Mouse (Mus musculus) heart, embryonic 15.5 days (tissue): Measurements from ENCODE around the gene Noxo1. TPM values are rescaled to one million over a fixed set of nuclear protein-coding genes. Genes with fewer than 3 reads are reported as not detected.

Experiments
- ATAC-seq: fragments of 200-750 bp; cut with Nextera tagmentation; replicated peaks from 2 replicates; pipeline ENCODE4 v1.8.0; 2017; ENCODE audit warnings: low read depth, moderate TSS enrichment; ENCODE audit not compliant: insufficient number of reproducible peaks, insufficient read depth, low FRiP score
- H3K27ac ChIP-seq: fragments of 300-500 bp; sonication (generic); 2 replicates; pipeline ENCODE4 v1.5.1; 2015; ENCODE audit warnings: mild to moderate bottlenecking, inconsistent platforms
- H3K27me3 ChIP-seq: fragments of 300-500 bp; sonication (generic); 2 replicates; pipeline ENCODE4 v1.6.1; 2015; ENCODE audit warnings: inconsistent platforms
- H3K36me3 ChIP-seq: fragments of 300-500 bp; sonication (generic); 2 replicates; pipeline ENCODE4 v1.6.1; 2015; ENCODE audit warnings: mild to moderate bottlenecking, inconsistent platforms
- H3K4me1 ChIP-seq: fragments of 300-500 bp; sonication (generic); replicated peaks from 2 replicates; pipeline ENCODE4 v1.6.1; 2015; ENCODE audit warnings: inconsistent platforms
- H3K4me2 ChIP-seq: fragments of 300-500 bp; sonication (generic); 2 replicates; pipeline ENCODE4 v1.6.1; 2015; ENCODE audit warnings: inconsistent platforms, mild to moderate bottlenecking, moderate library complexity
- H3K4me3 ChIP-seq: fragments of 300-500 bp; sonication (generic); 2 replicates; pipeline ENCODE4 v1.5.1; 2015; ENCODE audit warnings: mild to moderate bottlenecking, inconsistent platforms
- H3K9ac ChIP-seq: fragments of 300-500 bp; sonication (generic); 2 replicates; pipeline ENCODE4 v1.6.1; 2015; ENCODE audit warnings: mild to moderate bottlenecking, inconsistent platforms
- H3K9me3 ChIP-seq: fragments of 300-500 bp; sonication (generic); replicated peaks from 2 replicates; pipeline ENCODE4 v1.6.1; 2016; ENCODE audit warnings: inconsistent platforms
- WGBS: fragments of 180-500 bp; shearing (Covaris S2); methylation state at CpG from one replicate; pipeline ENCODE4 v1.1.7; 2015; ENCODE audit warnings: mixed read lengths; 5-methylcytosine and 5-hydroxymethylcytosine counted together
- polyA plus RNA-seq: library from polyadenylated mRNA; unstranded; fragments of >200 nt; fragmentation: Nextera tagmentation; extraction: Ambion mirVana; gene quantifications from 2 replicates; pipeline ENCODE4 v1.2.1, GENCODE M21; 2015

Gene Noxo1
- polyA plus RNA-seq, 1 experiment from 2014 or later: 0.94 TPM

GRCm38 (mm10) chr17:24677500-24678080, 18.4 kb upstream of the Noxo1 start:
- WGBS: 90% methylated on average over 24 of the region's 24 CpGs
- no peak overlapping the region for H3K4me3 ChIP-seq
- H3K36me3 ChIP-seq: peaks cover 59% of the 10 kb centered on the region
- no peak overlapping the region for H3K27ac ChIP-seq
- H3K27me3 ChIP-seq: no peaks in the 10 kb centered on the region
- no peak overlapping the region for H3K4me2 ChIP-seq
- H3K9me3 ChIP-seq: no peaks in the 10 kb centered on the region
- ATAC-seq: no peak
- peaks cover 12% of the 10 kb centered on the region for H3K4me1 ChIP-seq
- no peak overlapping the region for H3K9ac ChIP-seq

- H3K4me2 ChIP-seq: peak overlapping the region; percentile 33
- 28% methylated on average over 16 of the region's 16 CpGs for WGBS
Measured at GRCm38 (mm10) chr17:24686514-24686913, 9.5 kb upstream of the Noxo1 start.

GRCm38 (mm10) chr17:24687146-24687595, 8.9 kb upstream of the Noxo1 start:
- H3K4me3 ChIP-seq: peak overlapping the region; percentile 41
- H3K4me2 ChIP-seq: peak overlapping the region; percentile 65
- H3K9me3 ChIP-seq: no peaks in the 10 kb centered on the region
- no peak overlapping the region for H3K27ac ChIP-seq
- H3K27me3 ChIP-seq: peaks cover 50% of the 10 kb centered on the region
- peaks cover 4% of the 10 kb centered on the region; the same call in 1 of the 2 replicates for H3K36me3 ChIP-seq
- WGBS: 3% methylated on average over 25 of the region's 25 CpGs
- H3K9ac ChIP-seq: peak overlapping the region; percentile 12; the same call in 1 of the 2 replicates
- peak; percentile 56 for ATAC-seq
- peaks cover 20% of the 10 kb centered on the region for H3K4me1 ChIP-seq

More at GRCm38 (mm10) chr17:24686514-24686913, 9.5 kb upstream of the Noxo1 start:
- Histone ChIP-seq H3K27me3 (peaks cover 50% of the 10 kb centered on the region), H3K9ac (no peak overlapping the region), H3K4me1 (peaks cover 20% of the 10 kb centered on the region), H3K36me3 (peaks cover 10% of the 10 kb centered on the region), H3K27ac (no peak overlapping the region), H3K9me3 (no peaks in the 10 kb centered on the region), H3K4me3 (peak overlapping the region; percentile 18)
- no peak for ATAC-seq

GRCm38 (mm10) chr17:24687599-24687998, 8.4 kb upstream of the Noxo1 start:
- Histone ChIP-seq H3K9me3 (no peaks in the 10 kb centered on the region), H3K27ac (no peak overlapping the region), H3K27me3 (peaks cover 50% of the 10 kb centered on the region), H3K9ac (peak overlapping the region; percentile 12; the same call in 1 of the 2 replicates), H3K4me1 (peaks cover 20% of the 10 kb centered on the region), H3K4me2 (peak overlapping the region; percentile 65), H3K4me3 (peak overlapping the region; percentile 41), H3K36me3 (peaks cover under 1% of the 10 kb centered on the region; the same call in 1 of the 2 replicates)
- no peak for ATAC-seq
- WGBS: 21% methylated on average over 23 of the region's 23 CpGs

GRCm38 (mm10) chr17:24689251-24690081, 6.6 kb upstream of the Noxo1 start, which contains the start of gene Syngr3:
Syngr3 (minus strand) TSS chr17:24689955.
- Histone ChIP-seq H3K9ac (peak within 1 kb of the TSS; percentile 41), H3K36me3 (peaks cover 7% of the 10 kb centered on the region; the same call in 1 of the 2 replicates), H3K27ac (no peak within 1 kb of the TSS), H3K9me3 (no peaks in the 10 kb centered on the region), H3K27me3 (peaks cover 50% of the 10 kb centered on the region), H3K4me2 (peak within 1 kb of the TSS; percentile 89), H3K4me3 (peak within 1 kb of the TSS; percentile 53), H3K4me1 (peaks cover 23% of the 10 kb centered on the region)
- no peak for ATAC-seq
- WGBS: under 1% methylated on average over 54 of the region's 55 CpGs

- H3K4me1 ChIP-seq: peaks cover 32% of the 10 kb centered on the region
- H3K9me3 ChIP-seq: no peaks in the 10 kb centered on the region
- WGBS: 84% methylated on average over 5 of the region's 5 CpGs
- no peak for ATAC-seq
- no peak overlapping the region for H3K9ac ChIP-seq
- no peak overlapping the region for H3K4me3 ChIP-seq
- peaks cover 7% of the 10 kb centered on the region; the same call in 1 of the 2 replicates for H3K36me3 ChIP-seq
- no peak overlapping the region for H3K4me2 ChIP-seq
- no peak overlapping the region for H3K27ac ChIP-seq
- peaks cover 38% of the 10 kb centered on the region for H3K27me3 ChIP-seq
Measured at GRCm38 (mm10) chr17:24692385-24692784, 3.6 kb upstream of the Noxo1 start.

- H3K4me1 ChIP-seq: peaks cover 21% of the 10 kb centered on the region
- H3K27ac ChIP-seq: peak overlapping the region; percentile 81
- H3K27me3 ChIP-seq: peaks cover 8% of the 10 kb centered on the region
- H3K4me2 ChIP-seq: peak overlapping the region; percentile 92
- peaks cover 17% of the 10 kb centered on the region for H3K36me3 ChIP-seq
- H3K9me3 ChIP-seq: no peaks in the 10 kb centered on the region
- H3K9ac ChIP-seq: peak overlapping the region; percentile 76
- WGBS: 13% methylated on average over 31 of the region's 51 CpGs
- peak overlapping the region; percentile 76 for H3K4me3 ChIP-seq
- ATAC-seq: no peak; the same call in 1 of the 2 replicates
Measured at GRCm38 (mm10) chr17:24695326-24696010, 566 bp upstream of the Noxo1 start.

GRCm38 (mm10) chr17:24697985-24698384, 2.0 kb downstream of the Noxo1 start:
- peaks cover 39% of the 10 kb centered on the region for H3K36me3 ChIP-seq
- H3K27ac ChIP-seq: no peak overlapping the region
- no peaks in the 10 kb centered on the region for H3K27me3 ChIP-seq
- no peak for ATAC-seq
- H3K4me2 ChIP-seq: no peak overlapping the region
- peaks cover 21% of the 10 kb centered on the region for H3K4me1 ChIP-seq
- H3K4me3 ChIP-seq: no peak overlapping the region
- H3K9me3 ChIP-seq: no peaks in the 10 kb centered on the region
- 21% methylated on average over 5 of the region's 5 CpGs for WGBS
- no peak overlapping the region for H3K9ac ChIP-seq

- H3K4me2 ChIP-seq: no peak overlapping the region
- WGBS: 67% methylated on average over 9 of the region's 9 CpGs
- H3K36me3 ChIP-seq: peaks cover 39% of the 10 kb centered on the region
- no peak overlapping the region for H3K27ac ChIP-seq
- H3K4me1 ChIP-seq: peaks cover 21% of the 10 kb centered on the region
- no peak for ATAC-seq
- no peaks in the 10 kb centered on the region for H3K9me3 ChIP-seq
- no peak overlapping the region for H3K9ac ChIP-seq
- no peaks in the 10 kb centered on the region for H3K27me3 ChIP-seq
- no peak overlapping the region for H3K4me3 ChIP-seq
Measured at GRCm38 (mm10) chr17:24698715-24699114, 2.7 kb downstream of the Noxo1 start.

- Histone ChIP-seq H3K36me3 (peaks cover 46% of the 10 kb centered on the region), H3K4me2 (no peak overlapping the region), H3K9me3 (no peaks in the 10 kb centered on the region), H3K4me1 (peaks cover 18% of the 10 kb centered on the region), H3K27me3 (no peaks in the 10 kb centered on the region), H3K27ac (no peak overlapping the region), H3K9ac (no peak overlapping the region), H3K4me3 (no peak overlapping the region)
- WGBS: 85% methylated on average over 2 of the region's 2 CpGs
- no peak for ATAC-seq
Measured at GRCm38 (mm10) chr17:24699473-24699872, 3.4 kb downstream of the Noxo1 start.

GRCm38 (mm10) chr17:24701251-24701650, 5.2 kb downstream of the Noxo1 start:
- peaks cover 15% of the 10 kb centered on the region for H3K4me1 ChIP-seq
- no peak overlapping the region for H3K9ac ChIP-seq
- H3K4me3 ChIP-seq: no peak overlapping the region
- no peaks in the 10 kb centered on the region for H3K27me3 ChIP-seq
- H3K9me3 ChIP-seq: no peaks in the 10 kb centered on the region
- ATAC-seq: no peak
- 93% methylated on average over 9 of the region's 9 CpGs for WGBS
- peaks cover 49% of the 10 kb centered on the region for H3K36me3 ChIP-seq
- no peak overlapping the region for H3K27ac ChIP-seq
- H3K4me2 ChIP-seq: no peak overlapping the region
